Mouse (Mus musculus): Measurements from ENCODE around the gene Cd38. TPM values are rescaled to one million over a fixed set of nuclear protein-coding genes. Genes with fewer than 3 reads are reported as not detected.

The Cd38 gene
- 1.2 and 1.3 TPM in 2 replicates for total RNA-seq (2017)

GRCm38 (mm10) chr5:43868253-43868652 lies at the start of gene Cd38:
Gene Cd38, plus strand, starts transcription at chr5:43868553.
- ATAC-seq (replicated peaks in 1 of 2; ENCODE audit: insufficient read depth in 1 of 2, low FRiP score in 2 of 2, low TSS enrichment in 1 of 2, low read depth in 1 of 2, poor library complexity in 2 of 2, severe bottlenecking in 2 of 2): no peak

- ATAC-seq (replicated peaks in 1 of 2; ENCODE audit: insufficient read depth in 1 of 2, low FRiP score in 2 of 2, low TSS enrichment in 1 of 2, low read depth in 1 of 2, poor library complexity in 2 of 2, severe bottlenecking in 2 of 2): peak; percentile 79 to 89
These were observed 49.7 kb upstream of the Cd38 start, which contains the start of gene Bst1 for GRCm38 (mm10) chr5:43818695-43819094. Gene Bst1, plus strand, starts transcription at chr5:43818885.

- no peak for ATAC-seq (replicated peaks in 1 of 2; ENCODE audit: insufficient read depth in 1 of 2, low FRiP score in 2 of 2, low TSS enrichment in 1 of 2, low read depth in 1 of 2, poor library complexity in 2 of 2, severe bottlenecking in 2 of 2)
These were observed 47.6 kb upstream of the Cd38 start for GRCm38 (mm10) chr5:43820785-43821184.

GRCm38 (mm10) chr5:43821538-43821937 lies 46.8 kb upstream of the Cd38 start, which contains the start of gene Fbxl5:
Gene Fbxl5, minus strand, starts transcription at chr5:43821638.
- no peak for ATAC-seq (replicated peaks in 1 of 2; ENCODE audit: insufficient read depth in 1 of 2, low FRiP score in 2 of 2, low TSS enrichment in 1 of 2, low read depth in 1 of 2, poor library complexity in 2 of 2, severe bottlenecking in 2 of 2)

GRCm38 (mm10) chr5:43822199-43822598 lies 46.2 kb upstream of the Cd38 start:
- no peak for ATAC-seq (replicated peaks in 1 of 2; ENCODE audit: insufficient read depth in 1 of 2, low FRiP score in 2 of 2, low TSS enrichment in 1 of 2, low read depth in 1 of 2, poor library complexity in 2 of 2, severe bottlenecking in 2 of 2)

- no peak for ATAC-seq (replicated peaks in 1 of 2; ENCODE audit: insufficient read depth in 1 of 2, low FRiP score in 2 of 2, low TSS enrichment in 1 of 2, low read depth in 1 of 2, poor library complexity in 2 of 2, severe bottlenecking in 2 of 2)
These were observed 45.5 kb upstream of the Cd38 start for GRCm38 (mm10) chr5:43822824-43823223.

GRCm38 (mm10) chr5:43824580-43824979 lies 43.8 kb upstream of the Cd38 start:
- peak; percentile 76 to 87 for ATAC-seq (replicated peaks in 1 of 2; ENCODE audit: insufficient read depth in 1 of 2, low FRiP score in 2 of 2, low TSS enrichment in 1 of 2, low read depth in 1 of 2, poor library complexity in 2 of 2, severe bottlenecking in 2 of 2)

GRCm38 (mm10) chr5:43826883-43827282 lies 41.5 kb upstream of the Cd38 start:
- peak; percentile 42 to 54; a peak in 2 of 4 replicates for ATAC-seq (replicated peaks in 1 of 2; ENCODE audit: insufficient read depth in 1 of 2, low FRiP score in 2 of 2, low TSS enrichment in 1 of 2, low read depth in 1 of 2, poor library complexity in 2 of 2, severe bottlenecking in 2 of 2)

GRCm38 (mm10) chr5:43827366-43827765 lies 41.0 kb upstream of the Cd38 start:
- ATAC-seq (replicated peaks in 1 of 2; ENCODE audit: insufficient read depth in 1 of 2, low FRiP score in 2 of 2, low TSS enrichment in 1 of 2, low read depth in 1 of 2, poor library complexity in 2 of 2, severe bottlenecking in 2 of 2): no peak

- ATAC-seq (replicated peaks in 1 of 2; ENCODE audit: insufficient read depth in 1 of 2, low FRiP score in 2 of 2, low TSS enrichment in 1 of 2, low read depth in 1 of 2, poor library complexity in 2 of 2, severe bottlenecking in 2 of 2): 0 out of 4 replicates have a peak, but pooled peaks of 1 of the 2 experiments have one; percentile 42
These were observed 31.8 kb upstream of the Cd38 start for GRCm38 (mm10) chr5:43836590-43836989.

- ATAC-seq (replicated peaks in 1 of 2; ENCODE audit: insufficient read depth in 1 of 2, low FRiP score in 2 of 2, low TSS enrichment in 1 of 2, low read depth in 1 of 2, poor library complexity in 2 of 2, severe bottlenecking in 2 of 2): peak in 1 of 2 experiments; percentile 56; a peak in 2 of 4 replicates
These were observed 31.0 kb upstream of the Cd38 start for GRCm38 (mm10) chr5:43837372-43837771.

GRCm38 (mm10) chr5:43841144-43842010 lies 27.0 kb upstream of the Cd38 start:
- ATAC-seq (replicated peaks in 1 of 2; ENCODE audit: insufficient read depth in 1 of 2, low FRiP score in 2 of 2, low TSS enrichment in 1 of 2, low read depth in 1 of 2, poor library complexity in 2 of 2, severe bottlenecking in 2 of 2): peak; percentile 83 to 86

- ATAC-seq (replicated peaks in 1 of 2; ENCODE audit: insufficient read depth in 1 of 2, low FRiP score in 2 of 2, low TSS enrichment in 1 of 2, low read depth in 1 of 2, poor library complexity in 2 of 2, severe bottlenecking in 2 of 2): no peak
These were observed 26.4 kb upstream of the Cd38 start for GRCm38 (mm10) chr5:43842011-43842285.

GRCm38 (mm10) chr5:43842576-43843155 lies 25.7 kb upstream of the Cd38 start:
- no peak for ATAC-seq (replicated peaks in 1 of 2; ENCODE audit: insufficient read depth in 1 of 2, low FRiP score in 2 of 2, low TSS enrichment in 1 of 2, low read depth in 1 of 2, poor library complexity in 2 of 2, severe bottlenecking in 2 of 2)

GRCm38 (mm10) chr5:43845083-43845482 lies 23.3 kb upstream of the Cd38 start:
- no peak for ATAC-seq (replicated peaks in 1 of 2; ENCODE audit: insufficient read depth in 1 of 2, low FRiP score in 2 of 2, low TSS enrichment in 1 of 2, low read depth in 1 of 2, poor library complexity in 2 of 2, severe bottlenecking in 2 of 2)

GRCm38 (mm10) chr5:43845646-43846045 lies 22.7 kb upstream of the Cd38 start:
- ATAC-seq (replicated peaks in 1 of 2; ENCODE audit: insufficient read depth in 1 of 2, low FRiP score in 2 of 2, low TSS enrichment in 1 of 2, low read depth in 1 of 2, poor library complexity in 2 of 2, severe bottlenecking in 2 of 2): no peak

- no peak for ATAC-seq (replicated peaks in 1 of 2; ENCODE audit: insufficient read depth in 1 of 2, low FRiP score in 2 of 2, low TSS enrichment in 1 of 2, low read depth in 1 of 2, poor library complexity in 2 of 2, severe bottlenecking in 2 of 2)
These were observed 22.1 kb upstream of the Cd38 start for GRCm38 (mm10) chr5:43846227-43846626.

- no peak for ATAC-seq (replicated peaks in 1 of 2; ENCODE audit: insufficient read depth in 1 of 2, low FRiP score in 2 of 2, low TSS enrichment in 1 of 2, low read depth in 1 of 2, poor library complexity in 2 of 2, severe bottlenecking in 2 of 2)
These were observed 20.8 kb upstream of the Cd38 start for GRCm38 (mm10) chr5:43847555-43847954.

GRCm38 (mm10) chr5:43848275-43848674 lies 20.1 kb upstream of the Cd38 start:
- no peak for ATAC-seq (replicated peaks in 1 of 2; ENCODE audit: insufficient read depth in 1 of 2, low FRiP score in 2 of 2, low TSS enrichment in 1 of 2, low read depth in 1 of 2, poor library complexity in 2 of 2, severe bottlenecking in 2 of 2)
